Mouse (Mus musculus) E14TG2a.4 (cell line): ENCODE data around the gene Slc25a5.
A peak's percentile ranks its signal among the peaks of the same experiment; 100 is the strongest.

Source experiments
- CTCF ChIP-seq: conservative IDR thresholded peaks from 2 replicates; pipeline ENCODE4 v1.5.1; 2014; ENCODE audit warnings: low read length
- NANOG ChIP-seq: IDR thresholded peaks from 2 replicates; pipeline ENCODE4 v1.6.1; 2014; ENCODE audit warnings: borderline replicate concordance, low read length, mixed read lengths
- POU5F1 ChIP-seq: IDR thresholded peaks from 2 replicates; pipeline ENCODE4 v1.6.1; 2014; ENCODE audit warnings: low read length, borderline replicate concordance

DNA sequence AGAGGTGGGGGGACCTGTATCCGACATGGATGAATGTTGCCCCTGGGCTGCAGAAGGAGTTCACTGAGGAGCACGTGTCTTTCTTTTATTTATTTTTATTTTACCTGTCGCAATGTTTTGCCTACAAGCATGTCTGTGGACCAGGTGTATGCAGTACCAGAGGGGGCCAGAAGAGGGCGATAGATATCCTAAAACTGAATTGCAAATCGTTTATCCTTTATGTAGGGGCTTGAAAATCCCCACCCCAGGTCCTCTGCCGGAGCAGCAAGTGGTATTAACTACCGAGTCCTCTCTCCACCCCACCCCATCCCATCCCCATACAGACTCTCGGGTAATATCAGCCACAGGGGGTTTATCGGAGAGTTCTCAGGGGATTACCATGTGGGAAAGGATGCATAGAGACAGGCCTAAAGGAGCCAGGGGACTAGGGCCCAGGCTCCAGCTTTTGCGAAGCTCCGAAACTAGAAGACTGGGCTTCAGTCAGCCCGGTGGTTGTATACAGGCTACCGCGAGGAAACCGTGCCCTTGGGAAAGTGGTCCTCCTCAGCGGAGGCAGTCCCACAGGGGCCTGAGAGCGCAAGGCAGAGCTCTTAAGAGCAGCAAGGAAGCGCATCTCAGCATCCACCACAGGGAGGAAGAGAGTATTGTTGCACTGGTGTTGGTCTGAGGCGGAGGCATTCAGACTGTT is 38.1 kb downstream of the Slc25a5 start:
- TF ChIP-seq CTCF (peak; percentile 69), POU5F1 (no peak), NANOG (no peak)
